Comparison of ENCODE assay signal across 6 mouse cellular contexts in genomic region chr8:124678246-124678645, GRCm38 (mm10). TPM values are rescaled to one million over a fixed set of nuclear protein-coding genes. Genes with fewer than 3 reads are reported as not detected.
DNase-seq lines count a peak whose midpoint lies in the region.

No protein-coding gene starts in this region.

- peak; percentile 21 for DNase-seq in cerebellum, adult 8-10 months
- no peak for DNase-seq in cerebellum, postnatal 36 days
- peak; percentile 45 for DNase-seq in cerebellum, adult 9-11 months
- DNase-seq in cerebellum, postnatal 25 days = no peak
- peak; percentile 91 for DNase-seq in heart, adult 11 months
- DNase-seq in heart, adult 8-10 months (ENCODE audit: low spot score) = no peak

RNA-seq across cellular contexts. Expression of gene 2310022B05Rik, which starts 15.1 kb away (rescaled TPM):
- 10 to 100 TPM; 42.8 to 61.1 (median 50.7) TPM for total RNA-seq in heart, adult 8-10 months (2022)

RNA-seq across cellular contexts. Expression of gene Ttc13, which starts 43.5 kb away (rescaled TPM):
- total RNA-seq in heart, adult 8-10 months (2022) = 10 to 100 TPM; 13.4 to 18.6 (median 14.7) TPM

RNA-seq across cellular contexts. Expression of gene Arv1, which starts 43.7 kb away (rescaled TPM):
- 1 to 10 TPM; 3.6 to 6.0 (median 3.9) TPM for total RNA-seq in heart, adult 8-10 months (2022)

Comparison
In these comparisons a context has a peak if more than half of its experiments do, and no peak if none do; other contexts are left out.
1. DNase-seq: peak in cerebellum, adult 8-10 months (single experiment), cerebellum, adult 9-11 months (single experiment) and heart, adult 11 months (single experiment); none in cerebellum, postnatal 36 days (0 of 2), cerebellum, postnatal 25 days (0 of 2) and heart, adult 8-10 months (single experiment).